Mouse (Mus musculus): ENCODE measurements around the gene Lst1.

Lst1 gene

DNA sequence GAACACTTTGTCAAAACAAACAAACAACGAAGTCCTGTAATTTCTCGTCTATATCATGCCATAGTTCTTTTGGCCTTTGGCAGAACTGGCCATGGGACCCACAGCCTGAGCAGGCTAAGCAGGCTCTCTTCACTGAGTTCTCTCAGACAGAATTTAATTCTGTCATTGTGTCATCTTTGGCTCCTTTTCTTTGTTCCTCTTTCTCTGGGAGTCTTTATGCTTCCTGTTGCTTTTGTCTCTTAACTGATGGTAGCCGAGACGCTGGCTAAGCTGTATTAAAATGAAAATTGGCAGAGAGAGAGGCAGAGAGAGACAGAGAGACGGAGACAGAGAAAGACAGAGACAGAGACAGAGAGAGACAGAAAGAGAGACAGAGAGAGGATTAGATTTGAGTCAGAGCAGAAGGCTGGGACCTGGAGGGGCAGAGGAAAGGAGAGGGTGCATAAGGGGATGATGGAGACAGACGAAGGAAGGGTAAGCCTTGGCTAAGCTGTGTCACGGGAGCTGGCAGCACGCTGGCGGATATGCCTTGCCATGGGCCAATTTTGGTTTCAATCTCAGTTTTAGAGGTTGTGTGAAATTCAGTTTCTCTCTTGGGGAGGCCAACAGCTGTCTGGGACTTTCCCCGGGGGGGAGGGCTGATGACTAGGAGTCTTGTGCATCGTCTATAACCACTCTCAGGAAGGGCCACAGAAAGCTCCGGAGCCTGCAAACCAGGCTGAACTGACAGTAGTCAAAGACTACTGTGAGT, 21.7 kb upstream of the Lst1 start:
- no peak for DNase-seq (ENCODE audit: low read depth)

DNA sequence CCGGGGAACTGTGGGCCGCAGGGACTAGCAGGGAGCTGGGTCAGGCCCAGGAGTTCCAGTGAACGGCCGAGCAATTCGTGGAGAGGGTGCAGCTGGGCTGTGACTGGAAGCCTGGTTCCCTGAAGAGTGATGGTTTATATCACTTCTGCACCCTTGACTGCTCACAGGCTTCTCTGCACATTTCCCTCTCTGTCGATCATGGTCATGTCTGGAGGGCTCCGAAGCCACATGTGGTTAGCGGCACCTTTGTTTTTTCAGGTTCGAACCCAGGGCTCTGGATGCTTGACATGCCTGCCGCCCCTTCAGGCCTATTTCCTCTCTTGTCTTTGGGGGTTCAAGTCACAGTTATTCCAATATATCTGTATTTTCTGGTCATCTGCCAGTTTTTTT, 17.1 kb upstream of the Lst1 start:
- no peak for DNase-seq (ENCODE audit: low read depth)

DNA sequence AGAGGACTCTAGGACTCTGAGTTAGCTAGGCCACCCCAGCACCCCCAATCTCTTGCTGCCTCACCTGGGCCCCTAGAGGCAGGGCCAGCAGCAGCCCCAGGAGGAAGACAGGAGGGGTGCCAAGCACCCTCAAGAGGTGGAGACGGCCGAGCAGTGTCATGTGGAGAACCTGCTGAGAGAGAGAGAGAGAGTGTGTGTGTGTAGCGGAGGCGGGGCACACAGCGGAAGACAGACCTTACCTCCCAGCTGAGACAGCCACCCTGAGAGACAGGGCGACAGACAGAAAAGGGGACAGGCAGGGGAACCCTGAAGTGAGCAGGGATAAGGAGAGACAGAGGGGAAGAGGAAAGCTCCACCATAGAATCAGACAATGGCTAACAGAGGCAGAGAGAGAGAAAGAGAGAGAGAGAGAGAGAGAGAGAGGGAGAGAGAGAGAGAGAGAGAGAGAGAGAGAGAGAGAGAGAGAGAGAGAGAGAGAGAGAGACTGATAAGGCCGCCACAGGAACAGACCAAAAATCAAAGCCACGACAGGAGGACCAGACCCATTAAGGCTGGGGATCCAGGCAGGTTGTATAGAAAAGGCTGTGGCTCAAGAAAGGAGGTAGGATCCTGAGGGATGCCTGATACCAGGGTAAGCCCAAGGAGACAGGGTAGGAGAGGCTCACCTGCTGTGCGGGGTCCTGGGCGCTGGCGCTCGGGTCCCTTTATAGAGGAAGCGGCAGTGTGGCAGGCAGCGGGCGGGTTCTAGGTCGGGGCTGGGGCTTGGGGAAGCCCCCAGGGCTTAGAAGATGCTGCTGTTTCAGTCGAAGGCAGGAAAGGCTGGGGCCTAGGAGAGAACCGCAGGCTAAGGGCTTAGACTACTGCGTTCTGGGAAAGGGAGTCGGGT, 16.5 kb upstream of the Lst1 start, which contains the start of gene Lta:
TSS of gene Lta (minus strand) at position 858 of the 886 bp plus-strand sequence.
- no peak for DNase-seq (ENCODE audit: low read depth)

- no peak for DNase-seq (ENCODE audit: low read depth)
Measured at GRCm38 (mm10) chr17:35202442-35202841, 14.2 kb upstream of the Lst1 start.

- DNase-seq (ENCODE audit: low read depth): no peak
Measured at GRCm38 (mm10) chr17:35201787-35202186, 13.5 kb upstream of the Lst1 start, which contains the start of gene Tnf. Tnf (minus strand) TSS chr17:35202007.

DNA sequence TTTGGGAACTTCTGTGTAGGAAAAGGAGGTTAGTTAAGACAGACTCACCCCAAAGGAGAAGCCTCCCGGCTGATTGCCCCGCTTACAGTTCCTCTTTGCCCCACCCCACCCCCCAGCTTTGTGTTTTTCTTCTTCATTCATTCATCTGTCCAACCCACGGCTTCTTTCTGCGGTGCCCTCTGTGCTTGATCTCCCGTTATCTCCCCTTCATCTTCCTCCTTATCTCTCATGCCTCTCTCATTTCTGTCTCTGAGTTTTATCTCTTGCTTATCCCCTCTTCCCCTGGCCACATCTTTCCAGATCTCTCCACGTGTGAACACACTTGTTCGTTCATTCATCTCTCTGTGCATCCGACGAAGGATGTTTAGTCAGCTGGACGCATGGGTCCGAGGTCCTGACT, 12.9 kb upstream of the Lst1 start:
- no peak for DNase-seq (ENCODE audit: low read depth)

GRCm38 (mm10) chr17:35200398-35200797, 12.2 kb upstream of the Lst1 start:
- no peak for DNase-seq (ENCODE audit: low read depth)

- DNase-seq (ENCODE audit: low read depth): no peak
Measured at GRCm38 (mm10) chr17:35198946-35199345, 10.7 kb upstream of the Lst1 start.

GRCm38 (mm10) chr17:35198029-35198428, 9.8 kb upstream of the Lst1 start:
- no peak for DNase-seq (ENCODE audit: low read depth)

GRCm38 (mm10) chr17:35197126-35197525, 8.9 kb upstream of the Lst1 start:
- DNase-seq (ENCODE audit: low read depth): no peak

- no peak for DNase-seq (ENCODE audit: low read depth)
Measured at GRCm38 (mm10) chr17:35196321-35196641, 8.0 kb upstream of the Lst1 start.

DNA sequence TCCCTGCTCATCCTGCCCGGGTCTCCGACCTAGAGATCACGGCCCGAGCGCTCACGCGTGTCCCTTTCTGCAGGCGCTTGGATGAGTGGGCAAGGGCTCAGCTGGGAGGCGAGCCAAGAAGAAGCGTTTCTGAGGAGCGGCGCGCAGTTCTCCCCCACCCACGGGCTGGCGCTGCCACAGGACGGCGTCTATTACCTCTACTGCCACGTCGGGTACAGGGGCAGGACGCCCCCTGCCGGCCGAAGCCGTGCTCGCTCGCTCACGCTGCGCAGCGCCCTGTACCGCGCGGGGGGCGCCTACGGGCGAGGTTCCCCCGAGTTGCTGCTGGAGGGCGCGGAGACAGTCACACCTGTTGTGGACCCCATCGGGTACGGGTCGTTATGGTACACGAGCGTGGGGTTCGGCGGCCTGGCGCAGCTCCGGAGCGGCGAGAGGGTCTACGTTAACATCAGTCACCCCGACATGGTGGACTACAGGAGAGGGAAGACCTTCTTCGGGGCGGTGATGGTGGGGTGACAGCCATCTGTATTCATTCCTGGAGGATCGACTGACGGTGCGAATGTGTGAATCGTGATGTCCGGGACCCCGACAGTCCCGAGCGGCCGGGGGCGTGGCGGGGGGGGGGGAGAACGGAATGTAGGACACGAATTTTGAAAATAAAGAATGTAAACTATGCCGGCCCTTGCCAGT, 7.5 kb upstream of the Lst1 start:
- DNase-seq (ENCODE audit: low read depth): no peak

DNA sequence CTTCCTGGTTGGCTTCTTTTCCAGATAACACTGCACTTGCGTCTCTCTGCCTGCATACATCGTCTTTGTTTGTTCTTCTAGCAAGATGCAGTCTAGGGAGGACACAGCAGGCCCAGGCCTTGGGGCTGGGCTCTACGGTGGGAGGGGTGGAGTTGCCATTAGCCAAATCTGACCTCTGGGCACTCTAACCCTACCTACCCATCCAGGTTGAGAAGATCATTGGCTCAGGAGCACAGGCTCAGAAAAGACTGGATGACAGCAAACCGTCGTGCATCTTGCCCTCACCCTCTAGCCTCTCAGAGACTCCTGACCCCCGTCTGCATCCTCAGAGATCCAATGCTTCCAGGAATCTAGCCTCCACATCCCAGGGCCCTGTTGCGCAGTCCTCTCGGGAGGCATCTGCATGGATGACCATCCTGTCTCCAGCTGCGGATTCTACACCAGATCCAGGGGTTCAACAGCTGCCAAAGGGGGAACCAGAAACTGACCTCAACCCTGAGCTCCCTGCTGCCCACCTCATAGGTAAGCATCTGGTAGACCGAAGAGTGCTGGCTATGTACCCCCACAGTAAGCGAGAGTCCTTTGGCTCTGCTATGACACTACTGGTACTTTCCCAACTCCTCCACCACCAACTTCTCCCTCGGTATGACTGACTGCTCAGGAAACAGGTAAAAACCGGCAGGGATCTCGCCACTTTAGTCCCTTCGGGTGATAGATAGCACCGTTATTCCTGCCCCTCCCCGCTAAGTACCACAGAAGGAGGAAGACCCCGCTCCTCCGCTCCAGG, 6.8 kb upstream of the Lst1 start:
- no peak for DNase-seq (ENCODE audit: low read depth)

DNA sequence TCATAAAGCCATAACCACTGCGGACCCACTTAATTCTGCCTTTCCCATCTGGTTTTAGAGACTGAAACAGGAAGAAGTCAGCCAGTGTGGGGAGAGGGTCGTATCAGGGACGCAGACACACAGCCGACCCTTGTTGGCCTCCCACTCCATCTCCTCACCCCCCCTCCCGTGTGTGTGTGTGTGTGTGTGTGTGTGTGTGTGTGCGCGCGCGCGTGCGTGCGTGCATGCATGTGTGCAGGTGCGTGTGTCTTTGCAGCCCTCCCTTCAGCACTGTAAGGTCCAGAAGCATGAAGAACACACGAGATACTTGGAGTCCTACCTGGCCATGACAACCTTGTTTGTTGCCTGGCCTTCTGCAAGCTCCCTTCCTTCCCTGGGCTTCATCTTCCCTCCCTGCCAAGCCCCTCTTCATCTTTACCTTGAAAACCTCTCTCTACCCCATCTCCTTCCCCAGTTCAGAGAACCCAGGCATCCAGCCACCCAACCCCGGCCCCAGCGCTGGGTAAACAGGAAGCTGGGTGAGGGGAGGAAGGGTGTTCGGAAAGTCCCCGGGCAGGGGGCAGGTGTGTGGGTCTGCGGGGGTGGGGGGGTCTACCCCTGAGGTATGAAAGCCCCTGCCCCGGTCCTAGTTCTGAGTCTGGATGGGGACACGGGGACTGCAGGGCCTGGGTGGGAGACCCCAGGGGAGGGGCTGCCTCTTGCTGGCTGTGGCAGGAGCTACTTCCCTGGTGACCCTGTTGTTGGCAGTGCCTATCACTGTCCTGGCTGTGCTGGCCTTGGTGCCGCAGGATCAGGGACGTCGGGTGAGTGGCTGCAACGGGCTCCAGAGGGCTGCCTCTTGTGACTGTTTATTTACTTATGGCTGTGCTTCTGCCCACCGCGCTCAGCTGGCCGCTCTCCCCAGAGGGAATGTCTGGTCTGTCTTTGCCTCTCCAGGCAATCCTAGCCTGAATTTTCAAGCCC, 5.9 kb upstream of the Lst1 start, which contains the start of gene Ltb:
TSS of gene Ltb (plus strand) at position 559 of the 963 bp plus-strand sequence.
- no peak for DNase-seq (ENCODE audit: low read depth)

DNA sequence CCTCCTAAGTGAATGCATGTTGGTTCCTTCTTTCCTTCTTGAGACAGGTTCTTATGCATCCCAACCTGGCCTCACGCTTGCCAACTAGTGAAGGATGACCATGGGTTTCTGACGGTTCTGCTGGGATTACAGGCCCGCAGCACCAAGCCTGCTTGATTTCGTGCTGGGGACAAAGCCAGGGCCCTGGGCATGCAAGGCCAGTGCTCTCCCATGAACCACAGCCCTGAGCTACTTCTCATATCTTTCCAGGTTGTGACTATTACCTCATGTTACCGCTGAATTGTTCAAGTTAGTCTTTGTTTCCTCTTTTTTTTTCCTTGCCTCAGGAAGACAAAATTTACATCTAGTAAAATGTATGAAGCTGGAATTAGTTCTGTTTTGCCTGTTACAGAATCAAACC, 4.7 kb upstream of the Lst1 start:
- no peak for DNase-seq (ENCODE audit: low read depth)

DNA sequence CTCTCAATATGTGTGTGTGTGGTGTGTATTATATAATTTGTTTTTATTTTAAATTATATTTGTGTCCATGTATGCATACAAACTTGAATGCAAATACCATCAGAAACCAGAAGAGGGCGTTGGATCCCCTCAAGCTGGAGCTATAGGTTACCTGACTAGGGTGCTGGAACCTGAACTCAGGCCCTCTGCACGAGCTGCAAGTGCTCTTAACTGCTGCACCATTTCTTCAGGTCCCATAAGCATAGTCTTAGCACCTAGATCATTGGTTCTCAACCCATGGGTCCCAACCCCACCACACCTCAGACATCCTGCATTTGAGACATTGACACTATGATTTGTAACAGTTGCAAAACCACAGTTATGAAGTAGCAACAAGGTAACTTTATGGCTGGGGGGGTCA, 3.5 kb upstream of the Lst1 start:
- no peak for DNase-seq (ENCODE audit: low read depth)

GRCm38 (mm10) chr17:35190096-35190495, 1.9 kb upstream of the Lst1 start:
- DNase-seq (ENCODE audit: low read depth): no peak

DNA sequence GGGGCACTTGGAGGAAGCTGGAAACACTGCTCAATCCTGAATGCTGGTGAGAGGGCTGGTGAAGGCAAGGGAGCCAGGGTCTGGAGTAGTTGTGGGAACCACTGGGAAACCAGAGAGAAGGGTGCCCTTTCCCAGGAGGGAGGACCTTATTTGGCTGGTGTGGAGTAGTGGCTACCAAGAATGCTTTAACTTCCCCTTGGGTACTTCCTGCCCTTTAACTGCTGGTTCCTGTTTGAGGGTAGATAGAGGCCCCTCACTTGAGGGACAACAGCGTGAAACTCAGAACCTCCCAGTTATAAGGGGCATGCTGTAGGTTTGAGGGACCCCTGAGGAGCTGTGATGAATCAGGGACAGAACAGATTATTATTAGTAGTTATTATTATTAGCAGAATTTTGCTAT, 947 bp upstream of the Lst1 start:
- DNase-seq (ENCODE audit: low read depth): no peak

GRCm38 (mm10) chr17:35187345-35187744, 894 bp downstream of the Lst1 start:
- no peak for DNase-seq (ENCODE audit: low read depth)

GRCm38 (mm10) chr17:35186681-35187080, 1.6 kb downstream of the Lst1 start:
- no peak for DNase-seq (ENCODE audit: low read depth)

Data from fibroblast of lung, adult 2 months (primary cell).